Mouse (Mus musculus) neural tube, embryonic 10.5 days (tissue): ENCODE results near the gene Cutal.

Experiments used
- DNase-seq: peaks from one replicate; pipeline ENCODE4 v3.0.0-alpha.2; 2017; ENCODE audit warnings: low spot score; ENCODE audit errors: extremely low spot score

The Cutal gene

DNA sequence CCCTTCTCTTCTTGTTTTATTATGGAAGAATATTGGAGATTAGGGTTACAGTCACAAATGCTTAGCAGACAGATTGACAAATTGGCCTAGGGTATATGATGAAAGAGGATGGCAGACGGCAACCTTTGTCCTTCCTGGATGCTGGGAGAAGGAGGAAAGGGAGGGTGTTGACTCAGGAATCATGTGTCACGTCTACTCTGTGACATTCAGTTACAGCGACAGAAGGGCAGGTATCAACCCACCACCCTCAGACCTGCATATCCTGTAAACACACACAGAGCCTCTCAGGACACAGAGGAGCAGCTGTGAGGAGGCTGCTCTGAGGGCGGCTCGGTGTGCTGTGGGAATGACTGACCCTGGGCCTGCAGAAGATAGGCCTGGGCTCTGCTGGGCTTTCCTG lies 9.0 kb downstream of the Cutal start:
- no peak for DNase-seq

DNA sequence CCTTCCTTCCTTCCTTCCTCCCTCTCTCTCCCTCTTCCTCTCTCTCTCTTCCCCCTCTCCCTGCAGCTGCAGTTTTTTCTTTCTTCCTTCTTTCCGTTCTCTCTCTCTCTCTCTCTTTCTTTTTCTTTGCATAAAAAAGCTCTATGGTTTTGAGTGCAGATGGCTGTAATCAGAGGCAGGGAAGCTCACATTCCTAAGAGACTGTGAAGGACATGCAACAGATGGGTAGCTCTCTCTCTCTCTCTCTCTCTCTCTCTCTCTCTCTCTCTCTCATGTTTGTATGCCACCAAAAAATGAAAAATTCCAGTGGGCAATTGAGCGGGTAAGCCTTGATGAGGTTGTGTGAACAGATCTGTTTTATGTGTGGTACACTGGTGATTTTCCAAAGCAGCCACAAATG lies 10.0 kb downstream of the Cutal start:
- DNase-seq: no peak

DNA sequence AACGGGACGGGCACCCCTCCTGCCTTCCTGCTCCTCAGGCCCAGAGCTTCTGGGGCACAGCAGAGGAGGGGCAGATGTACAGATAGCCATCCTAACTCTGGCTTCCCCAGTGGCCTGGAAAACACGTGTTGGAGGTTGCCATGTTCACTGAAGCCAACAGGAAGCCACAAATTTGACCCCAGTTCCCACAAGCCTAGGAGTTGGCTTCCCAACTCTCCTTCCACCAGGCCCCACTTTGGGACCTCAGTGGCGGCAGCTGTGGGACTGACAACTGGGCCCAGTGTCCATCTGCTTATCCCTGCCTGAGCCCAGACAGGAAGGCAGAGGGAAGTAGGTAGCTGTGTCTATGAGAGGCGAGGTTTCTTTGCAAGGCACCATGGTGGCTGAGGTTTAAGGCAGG lies 19.8 kb downstream of the Cutal start:
- DNase-seq: no peak

DNA sequence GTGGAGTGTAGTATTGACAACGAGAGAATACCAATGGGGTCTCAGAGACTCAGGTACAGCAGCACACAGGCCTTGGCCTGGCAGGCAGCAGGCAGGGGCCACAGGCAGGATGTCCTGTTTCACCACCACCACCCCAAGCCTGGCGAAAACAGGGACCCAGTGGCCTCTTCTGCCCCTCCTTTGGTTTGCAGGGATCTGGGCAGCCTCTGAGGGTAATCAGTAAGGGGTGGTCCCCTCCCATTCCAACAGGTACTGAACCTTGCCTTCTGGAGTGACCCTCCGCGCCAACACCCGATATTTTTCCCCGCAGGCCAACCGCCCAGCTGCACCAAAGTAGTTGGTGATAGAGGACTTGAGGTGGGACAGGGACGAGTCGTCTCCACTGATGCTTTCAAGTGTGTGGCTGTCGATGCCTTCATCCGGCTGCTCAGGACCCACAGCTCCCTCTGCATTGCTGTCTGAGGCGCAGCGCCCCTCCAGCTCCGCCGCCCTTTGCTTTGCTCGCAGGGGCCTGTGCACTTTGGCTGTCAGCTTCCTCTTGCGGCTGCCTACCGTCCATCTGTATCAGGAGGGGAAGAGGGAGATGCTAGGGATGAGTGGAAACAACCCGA lies 21.4 kb downstream of the Cutal start:
- DNase-seq: no peak

DNA sequence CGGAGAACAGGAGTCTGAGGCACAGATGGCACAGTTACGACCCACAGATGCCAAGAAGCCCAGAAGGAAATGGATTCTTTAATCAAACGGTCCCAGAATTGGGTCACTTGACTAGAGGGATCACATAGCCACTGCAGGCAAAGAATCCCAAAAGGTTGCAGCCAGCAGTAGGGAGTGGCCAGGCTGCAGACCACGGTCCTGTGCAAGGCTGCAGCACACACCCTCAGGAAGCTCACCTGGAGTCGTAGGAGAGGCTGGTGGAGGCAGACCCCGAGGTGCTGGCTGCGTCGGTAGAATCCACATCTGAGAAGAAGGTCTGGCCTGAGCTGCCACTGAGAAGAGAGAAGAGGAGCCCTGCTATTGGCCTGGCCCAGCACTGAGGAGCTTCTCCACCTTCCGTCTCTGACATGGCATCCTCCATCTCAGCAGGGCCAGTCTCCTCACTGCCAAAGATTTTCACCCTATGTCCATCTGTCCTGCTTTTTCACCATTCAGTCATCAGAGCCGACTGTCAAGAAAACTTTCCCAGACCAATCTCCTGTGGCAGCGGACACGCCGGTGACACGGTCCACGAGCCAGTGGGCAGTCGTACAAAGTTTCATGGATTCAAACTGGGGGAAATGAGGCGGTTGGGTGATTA lies 22.7 kb downstream of the Cutal start:
- DNase-seq: no peak

DNA sequence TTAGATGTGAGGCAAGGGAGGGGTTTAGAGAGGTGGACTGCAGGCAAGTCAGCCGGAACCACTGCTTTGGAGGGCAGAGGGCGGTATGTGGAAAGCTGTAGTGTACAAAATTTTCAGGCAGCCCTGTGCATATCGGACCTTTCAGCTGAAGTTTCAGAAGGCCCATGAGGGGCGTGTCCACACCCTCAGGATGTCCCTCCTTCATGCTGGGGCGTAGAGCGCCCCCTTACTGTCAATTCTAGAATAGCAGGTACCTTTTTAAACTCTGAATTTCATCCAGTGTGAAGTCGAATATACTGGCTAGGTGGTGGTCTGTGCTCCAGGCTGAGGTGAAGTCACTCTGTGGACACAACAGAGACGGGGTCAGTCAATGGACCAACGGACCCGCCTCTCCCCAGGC lies 23.6 kb downstream of the Cutal start:
- DNase-seq: peak; percentile 30

DNA sequence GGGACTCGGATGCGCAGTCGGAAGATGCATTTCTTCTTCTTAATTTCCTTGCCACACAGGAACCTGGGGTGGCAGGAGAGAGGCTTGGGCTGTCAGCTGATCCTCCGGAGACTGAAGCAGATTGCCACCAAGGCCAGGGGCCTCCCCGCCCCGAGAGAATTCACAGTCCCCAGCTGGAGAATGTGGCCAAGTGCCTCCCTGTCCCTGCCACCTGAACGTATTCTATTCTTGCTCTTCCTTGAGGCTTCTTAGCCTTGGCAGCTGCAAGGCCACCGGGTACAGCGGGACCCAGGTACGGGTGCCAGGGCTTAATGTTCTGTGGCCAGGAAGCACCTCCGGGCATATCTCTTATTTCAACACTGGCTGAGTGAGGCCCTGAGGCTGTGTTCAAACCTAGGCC lies 25.5 kb downstream of the Cutal start:
- no peak for DNase-seq

DNA sequence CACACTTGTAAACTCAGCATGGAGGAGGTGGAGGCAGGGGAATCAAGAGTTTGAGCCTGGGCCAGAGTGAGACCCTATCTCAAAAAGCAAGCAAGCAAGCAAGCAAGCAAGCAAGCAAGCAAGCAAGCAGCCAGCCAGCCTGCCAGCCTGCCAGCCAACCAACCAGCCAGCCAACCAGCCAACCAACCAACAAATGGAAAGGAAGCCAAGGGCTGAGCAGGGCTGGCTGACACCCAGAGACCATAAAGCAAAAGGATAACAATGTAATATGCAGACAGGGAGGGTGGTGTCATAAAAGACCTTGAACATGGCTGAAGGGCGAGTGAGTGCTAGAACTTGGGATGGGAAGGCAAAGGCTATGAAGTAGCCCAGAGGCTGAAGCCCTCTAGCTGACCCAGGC lies 26.2 kb downstream of the Cutal start:
- DNase-seq: no peak

DNA sequence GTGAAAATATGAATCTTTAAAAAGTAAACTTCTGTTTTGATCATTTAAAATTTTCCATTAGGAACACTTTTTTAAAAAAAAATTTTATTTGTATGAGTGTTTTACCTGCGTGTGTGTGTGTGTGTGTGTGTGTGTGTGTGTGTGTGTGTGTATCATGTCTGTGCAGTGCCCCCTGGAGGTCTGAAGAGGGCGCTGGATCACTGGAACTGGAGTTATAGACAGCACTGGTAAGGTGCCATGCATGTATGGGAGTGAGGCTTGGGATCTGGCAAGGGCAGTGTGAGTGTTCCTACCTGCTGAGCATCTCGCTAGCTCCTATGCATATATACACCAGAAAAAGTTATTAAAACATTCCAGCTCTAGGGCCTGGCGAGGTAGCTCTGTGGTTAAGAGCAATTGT lies 27.5 kb downstream of the Cutal start:
- DNase-seq: no peak

DNA sequence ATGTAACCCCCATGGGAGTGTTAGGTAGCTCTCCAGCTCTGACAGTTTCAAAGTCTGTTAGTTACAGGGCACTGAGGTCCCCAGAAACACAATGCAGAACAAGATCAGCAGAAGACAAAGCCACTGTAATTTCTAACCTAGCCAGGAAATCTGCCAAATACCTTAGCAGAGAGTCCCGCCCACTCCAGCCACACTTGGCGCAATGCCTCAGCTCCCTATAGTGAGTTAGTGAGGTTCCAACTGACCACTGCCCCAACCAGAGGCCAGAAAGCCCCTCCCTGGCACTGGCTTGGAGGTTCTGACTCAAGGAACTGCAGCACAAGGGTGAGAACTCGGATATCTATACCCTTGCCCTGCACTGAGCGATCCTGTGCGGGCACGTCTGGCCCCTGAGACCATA lies 28.5 kb downstream of the Cutal start:
- DNase-seq: no peak

DNA sequence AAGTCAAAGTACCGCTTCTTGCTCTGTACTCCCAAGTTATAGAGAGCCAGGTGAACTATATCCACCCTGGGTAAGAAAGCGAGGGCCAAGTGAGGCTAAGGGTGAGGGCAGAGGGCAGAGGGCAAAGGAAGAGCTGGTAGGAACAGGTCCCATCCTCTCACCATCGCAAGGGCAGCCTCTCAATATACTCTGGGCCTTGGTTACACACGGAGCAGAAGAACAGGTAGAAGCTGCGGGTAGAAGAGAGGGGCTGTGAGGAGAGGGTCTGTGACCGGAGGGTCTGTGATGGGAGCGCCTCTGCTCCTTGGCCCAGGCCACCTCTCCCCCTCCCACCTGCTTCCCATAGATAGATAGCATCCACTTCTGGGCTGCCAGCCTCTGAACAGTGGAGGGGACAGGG lies 29.0 kb downstream of the Cutal start:
- DNase-seq: no peak

DNA sequence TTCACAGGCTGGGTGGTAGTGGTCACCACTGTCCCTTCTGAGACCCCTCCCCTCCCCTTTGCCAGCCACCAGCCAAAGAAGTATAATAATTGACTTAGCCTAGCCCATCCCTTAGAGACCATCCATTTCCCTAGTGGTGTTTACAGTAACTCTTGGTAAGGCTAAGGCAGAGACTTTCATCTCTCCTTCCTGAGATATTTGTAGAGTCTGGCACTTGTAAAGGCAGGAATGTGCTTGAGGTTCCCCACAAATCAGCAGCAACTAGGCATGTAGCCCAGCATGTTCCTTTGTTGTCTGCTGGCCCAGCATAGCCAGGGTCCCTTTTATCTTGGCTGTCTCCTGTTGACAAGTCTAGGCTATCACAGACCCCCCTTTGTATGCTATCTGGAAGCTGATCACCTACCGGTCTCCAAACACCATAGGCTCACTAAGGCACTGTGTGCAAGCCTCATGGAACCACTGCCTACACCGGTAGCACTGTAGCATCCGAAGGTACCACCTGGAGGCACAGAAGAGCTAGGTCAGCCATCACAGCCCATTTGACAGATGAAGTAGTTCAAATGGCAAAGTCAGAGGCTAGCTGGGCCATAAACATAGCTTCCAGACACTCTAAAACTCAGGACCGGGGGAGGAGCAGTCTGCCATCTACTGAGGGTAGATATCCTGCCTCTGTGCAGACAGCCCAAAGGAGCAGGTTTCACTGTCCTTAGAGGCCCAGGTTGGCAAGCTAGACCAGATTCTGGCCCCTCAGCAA lies 29.6 kb downstream of the Cutal start:
- no peak for DNase-seq

DNA sequence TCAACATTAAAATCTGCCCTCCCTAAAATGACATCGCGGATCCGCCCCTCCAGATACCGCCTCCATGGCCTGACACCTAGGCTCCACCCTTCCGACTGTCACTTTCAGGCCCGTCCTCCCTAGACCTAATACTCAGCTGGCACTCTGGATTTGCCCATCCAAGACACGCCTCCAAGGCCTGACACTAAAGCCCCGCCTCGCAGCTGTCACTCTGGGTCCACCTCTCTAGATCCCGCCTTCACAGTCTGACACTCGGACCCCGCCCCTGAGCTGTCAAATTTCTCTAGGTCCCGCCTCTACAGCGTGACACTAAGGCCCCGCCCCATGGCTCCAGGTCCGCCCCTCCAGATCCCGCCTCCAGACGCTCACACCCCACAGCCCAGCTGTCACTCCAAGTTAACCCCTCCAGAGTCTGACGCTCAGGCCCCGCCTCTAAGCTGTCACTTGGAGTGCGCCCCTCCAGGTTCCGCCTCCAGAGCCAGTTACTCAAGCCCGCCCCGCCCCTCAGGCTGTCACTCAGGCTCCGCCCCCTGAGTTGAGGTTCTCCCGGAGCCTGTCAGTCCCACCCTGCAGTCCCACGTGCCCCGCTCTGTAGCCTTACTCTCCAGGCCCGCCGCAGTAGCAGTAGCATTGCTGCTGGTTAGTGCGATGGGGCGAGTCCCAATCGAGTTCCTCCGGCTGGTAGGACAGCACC lies 30.8 kb downstream of the Cutal start:
- peak; percentile 98 for DNase-seq

DNA sequence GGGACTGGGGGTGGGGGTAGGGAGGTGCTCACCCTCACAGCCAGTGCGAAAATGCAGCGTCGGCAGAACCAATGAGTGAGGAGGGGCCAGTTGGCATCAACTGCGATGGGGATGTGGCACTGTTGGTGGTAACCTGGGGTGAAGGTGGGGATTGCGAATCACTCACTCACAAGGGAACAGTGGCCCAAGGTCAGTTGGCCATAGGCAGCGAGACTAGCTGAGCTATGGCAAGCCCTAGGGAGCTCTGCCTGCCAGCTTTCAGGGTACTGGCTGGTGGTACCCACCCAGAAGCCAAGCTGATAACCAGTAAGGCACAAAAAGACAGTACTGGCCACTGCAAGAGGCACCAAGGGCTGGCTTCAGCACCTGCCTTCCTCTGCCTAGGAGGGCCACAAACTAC lies 32.2 kb downstream of the Cutal start:
- DNase-seq: no peak

DNA sequence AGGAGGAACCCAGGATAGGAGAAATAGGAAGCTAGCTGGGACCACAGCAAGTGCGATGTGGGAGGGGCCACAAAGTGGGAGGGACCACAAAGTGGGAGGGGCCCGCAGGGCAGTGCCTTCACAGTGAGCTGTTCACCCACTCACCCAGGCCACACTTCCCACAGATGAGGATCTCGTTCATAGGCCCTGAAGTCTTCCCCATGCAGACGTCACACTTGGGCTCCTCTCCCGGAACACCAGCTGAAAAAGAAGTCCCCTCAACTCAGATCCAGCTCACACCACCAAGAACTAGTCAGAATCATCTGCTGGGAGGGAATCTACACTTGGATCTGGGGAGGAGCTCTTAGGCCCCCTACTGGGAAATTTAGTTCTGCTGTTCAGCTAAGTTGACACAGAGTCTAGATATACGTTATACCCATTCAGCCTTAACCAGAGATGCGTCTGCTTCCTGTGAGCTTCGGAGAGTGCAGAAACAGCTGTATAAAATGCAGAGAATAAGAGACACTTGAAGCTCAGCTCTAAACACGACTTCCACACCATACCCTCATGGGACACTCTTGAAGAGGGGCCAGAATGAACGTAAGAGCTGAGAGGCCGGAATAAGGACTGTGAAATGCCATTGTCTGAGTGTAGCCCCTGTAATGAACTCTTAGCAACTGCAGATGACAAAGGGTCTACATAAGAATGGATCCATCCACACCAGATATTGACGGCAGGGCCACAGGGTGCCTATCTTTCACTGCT lies 32.8 kb downstream of the Cutal start:
- DNase-seq: no peak

DNA sequence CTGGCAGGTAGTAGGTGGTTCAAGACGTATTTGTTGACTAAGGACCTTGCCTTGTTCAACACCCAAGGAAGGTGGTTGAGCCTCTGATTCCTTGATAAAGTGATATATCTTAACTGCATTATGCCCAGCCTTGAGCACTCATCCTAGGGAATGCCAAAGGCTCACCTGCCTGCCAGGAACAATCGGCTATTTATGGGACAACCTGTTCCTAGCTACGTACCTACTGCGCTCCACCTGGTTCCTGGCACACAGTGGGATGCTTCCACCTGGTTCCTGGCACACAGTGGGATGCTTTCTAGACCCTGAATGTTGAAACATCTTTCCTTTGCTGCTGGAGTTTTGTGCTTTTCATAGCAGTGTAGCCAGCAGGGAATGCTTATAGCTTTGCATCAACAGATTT lies 35.5 kb downstream of the Cutal start:
- DNase-seq: no peak

DNA sequence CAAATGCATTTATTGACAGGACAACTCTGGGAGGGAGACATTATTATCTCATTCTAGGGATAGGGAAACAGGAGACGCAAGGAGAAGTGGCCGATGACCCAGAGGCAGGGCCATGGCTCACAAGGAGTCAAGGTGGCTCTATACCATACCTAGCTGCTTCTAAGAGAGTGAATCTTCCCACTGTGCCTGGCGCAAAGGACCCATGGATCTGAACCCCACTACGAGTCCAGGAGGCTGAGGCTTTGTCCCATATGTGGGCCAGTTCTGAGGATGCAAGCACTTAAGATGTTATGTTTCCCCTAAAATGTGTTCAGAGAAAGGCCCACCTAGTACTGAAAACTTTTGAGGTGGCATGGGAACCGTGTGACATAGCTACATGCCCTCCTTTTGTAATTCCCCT lies 37.7 kb downstream of the Cutal start:
- DNase-seq: no peak

DNA sequence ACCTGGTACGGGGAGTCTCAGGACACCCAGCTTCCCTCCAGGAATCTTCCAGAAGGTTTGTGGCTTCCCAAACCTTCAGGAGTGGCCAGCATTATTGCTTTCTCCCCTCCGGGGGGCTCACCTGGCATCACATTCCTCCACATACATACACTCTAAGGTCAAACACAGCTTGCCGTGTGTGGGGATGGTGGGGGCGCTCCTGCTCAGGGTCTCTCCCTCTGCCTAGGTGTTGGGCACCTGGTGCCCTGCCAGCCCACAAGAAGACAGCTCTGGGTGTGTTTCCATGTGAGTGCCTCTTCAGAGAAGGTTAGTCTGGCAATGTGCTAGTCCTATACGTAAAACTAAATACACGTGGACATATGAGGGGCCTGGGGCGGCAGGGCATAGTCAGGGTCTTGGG lies 38.4 kb downstream of the Cutal start:
- DNase-seq: peak; percentile 20

DNA sequence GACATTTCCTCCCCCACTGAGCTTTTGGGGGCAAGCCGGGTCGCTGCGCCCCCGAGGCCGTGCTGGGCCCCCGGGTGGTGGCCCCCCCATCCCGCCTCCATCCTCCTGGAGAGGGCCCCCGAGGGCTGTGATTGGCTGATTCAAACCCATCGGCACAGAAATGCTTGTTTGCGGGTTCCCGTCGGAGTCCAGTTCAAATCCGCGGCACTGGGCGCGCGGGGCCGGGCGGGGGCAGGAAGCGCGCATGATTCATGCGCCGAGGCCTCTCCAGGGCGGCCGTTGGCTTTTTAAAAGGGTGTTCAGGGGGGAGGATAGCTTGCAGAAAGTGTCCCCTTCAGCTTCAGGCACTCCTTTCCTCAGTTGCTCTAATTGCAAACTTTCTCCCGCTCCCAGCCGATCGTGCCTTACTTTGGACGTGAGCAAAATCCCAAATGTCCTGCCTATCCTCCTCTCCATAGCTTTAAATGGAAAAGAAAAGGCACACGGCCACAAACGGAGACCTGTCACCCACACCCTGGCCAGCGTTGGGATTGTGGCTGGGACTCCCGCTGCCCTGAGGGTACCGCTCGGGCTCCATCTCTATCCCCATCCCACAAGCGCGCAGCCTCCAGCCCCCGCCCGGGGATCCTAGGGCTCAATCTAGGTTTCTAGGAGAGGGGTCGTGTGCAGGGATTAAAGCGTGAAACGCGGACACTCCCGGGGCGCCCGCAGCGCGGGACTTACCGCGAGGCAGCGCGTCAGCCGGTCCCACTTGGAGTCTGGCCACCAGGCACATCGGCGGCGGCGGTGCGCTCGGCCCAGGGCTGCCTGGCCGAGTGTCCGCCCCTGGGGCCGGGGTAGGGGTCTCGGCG lies 39.2 kb downstream of the Cutal start, which contains the start of gene Phf19:
Gene Phf19 (minus strand): TSS at position 809 of the 851 bp plus-strand sequence.
- peak; percentile 56 for DNase-seq

DNA sequence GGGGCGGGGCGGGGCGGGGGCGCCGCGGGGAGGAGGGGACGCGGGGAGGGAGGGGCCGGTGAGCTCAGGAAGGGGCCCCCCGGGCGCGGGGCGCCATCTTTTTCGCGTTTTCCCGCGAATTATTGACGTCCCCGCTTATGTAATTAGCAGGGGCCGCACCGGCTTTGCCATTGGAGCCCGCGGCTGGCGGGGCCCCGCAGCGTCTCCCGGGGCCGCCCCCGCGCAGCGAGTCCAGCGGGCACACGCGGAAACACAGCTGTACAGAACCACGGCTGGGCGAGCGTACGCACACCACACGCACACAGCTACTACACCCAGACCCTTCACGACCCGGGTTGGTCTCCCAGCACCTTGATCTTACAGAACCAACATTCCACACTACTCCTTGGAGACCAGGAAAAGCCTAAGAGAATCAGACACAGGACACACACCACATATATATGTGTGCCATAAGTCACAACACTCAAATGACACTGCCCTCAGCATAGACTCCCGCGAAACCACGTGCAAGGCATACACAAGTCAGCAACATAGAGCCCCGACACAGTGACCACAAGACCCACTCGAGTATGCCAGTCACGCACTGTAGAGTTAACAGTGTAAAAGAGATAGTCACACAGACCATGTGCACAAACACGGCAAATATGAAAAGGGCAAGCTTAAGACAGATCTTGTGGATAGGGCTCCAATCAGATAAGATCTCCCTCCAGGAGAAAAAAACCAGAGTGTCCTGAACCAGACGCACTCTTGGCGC lies 40.0 kb downstream of the Cutal start:
- DNase-seq: no peak
